Mouse (Mus musculus) gastrocnemius, adult 18-20 months (tissue): ENCODE measurements around the gene Traf3. TPM values are rescaled to one million over a fixed set of nuclear protein-coding genes. Genes with fewer than 3 reads are reported as not detected.

Experiments used
- DNase-seq: peaks from one replicate; pipeline ENCODE4 v3.0.0; 2021; ENCODE audit warnings: low spot score
- long read RNA-seq, 2 experiments: library from polyadenylated mRNA; stranded (forward); transcript quantifications; one replicate each; pipeline ENCODE4 v2.0.0; 2021
- total RNA-seq, 2 experiments: library from RNA; stranded (reverse); gene quantifications; 2 replicates each; pipeline ENCODE4 v1.2.3; 2021

The Traf3 gene
- total RNA-seq: 10 to 100 TPM; 10.9 to 17.4 TPM
- long read RNA-seq, experiment 1, partial matches to known transcripts: 0 of 4 reads
- long read RNA-seq, experiment 1, other reads (novel, unspliced or antisense): 4 of 4 reads
- long read RNA-seq, experiment 2, full-length matches to known transcripts: 1 of 5 reads
- long read RNA-seq, experiment 2, partial matches to known transcripts: 0 of 5 reads
- long read RNA-seq, experiment 2, other reads (novel, unspliced or antisense): 4 of 5 reads

DNA sequence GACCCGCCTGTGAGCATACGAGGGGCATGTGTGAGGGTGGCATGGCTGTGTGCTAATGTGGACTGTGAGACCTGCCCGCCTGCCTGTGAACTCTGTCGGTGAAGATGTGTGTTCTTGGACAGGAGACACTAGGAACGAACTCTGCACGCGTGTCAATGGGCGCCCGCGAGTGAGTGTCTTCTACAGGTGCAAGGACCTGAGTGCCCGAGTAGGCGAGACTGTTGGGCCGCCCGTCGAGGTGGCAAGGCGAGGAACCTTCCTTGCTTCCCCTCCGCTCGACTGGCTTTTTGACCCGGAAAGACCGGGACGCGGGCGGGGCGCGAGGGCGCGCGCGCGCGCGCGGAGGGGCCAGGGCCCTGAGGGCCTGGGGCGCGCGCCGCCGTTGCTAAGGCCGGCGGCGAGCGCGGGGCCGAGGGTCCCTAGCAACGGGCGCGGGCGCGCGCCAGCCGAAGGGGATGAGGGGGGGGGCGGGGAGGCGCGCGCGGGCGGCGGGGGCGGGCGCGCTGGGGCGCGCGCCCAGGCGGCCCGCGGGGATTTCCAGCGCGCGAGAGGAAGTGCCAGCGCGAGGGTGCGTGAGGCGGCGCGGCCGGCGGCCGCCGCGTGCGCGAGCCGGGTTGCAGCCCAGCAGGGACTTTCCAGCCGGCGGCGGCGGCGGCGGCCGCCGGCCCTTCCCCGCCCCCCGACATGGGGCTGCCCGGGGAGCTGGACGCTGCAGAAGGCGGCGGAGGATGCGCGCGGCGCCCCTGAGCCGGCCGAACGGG lies at the start of gene Traf3:
Gene Traf3 (plus strand): TSS at position 540 of the 761 bp plus-strand sequence.
- DNase-seq: peak; percentile 52

DNA sequence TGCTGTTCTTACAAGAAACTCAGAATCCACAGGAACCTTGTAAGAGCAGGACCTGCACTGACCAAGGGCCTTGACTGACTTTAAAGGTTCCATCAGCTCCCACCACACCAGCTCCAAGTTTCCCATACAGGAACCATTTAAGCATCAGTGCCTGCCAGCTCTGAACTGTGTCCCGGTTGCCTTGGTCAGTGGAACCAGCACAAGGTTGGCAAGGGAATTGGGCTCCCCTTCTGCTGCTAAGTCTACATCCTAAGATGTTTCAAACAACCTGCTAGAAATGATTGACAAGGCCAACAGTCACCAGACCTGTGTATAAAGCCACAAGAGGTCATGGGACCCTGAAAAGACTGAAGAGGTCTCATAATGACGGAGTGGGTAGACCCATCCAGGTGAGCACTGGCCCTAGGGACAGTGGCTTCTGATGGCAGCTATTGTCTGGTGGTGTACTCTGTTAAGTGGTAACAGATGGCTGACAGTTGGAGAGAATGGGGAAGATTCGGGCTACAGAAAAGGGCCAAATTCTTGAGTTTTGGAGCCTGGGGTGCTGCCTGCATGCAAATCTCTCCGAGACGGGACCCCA lies 46.6 kb upstream of the Traf3 start:
- DNase-seq: no peak

DNA sequence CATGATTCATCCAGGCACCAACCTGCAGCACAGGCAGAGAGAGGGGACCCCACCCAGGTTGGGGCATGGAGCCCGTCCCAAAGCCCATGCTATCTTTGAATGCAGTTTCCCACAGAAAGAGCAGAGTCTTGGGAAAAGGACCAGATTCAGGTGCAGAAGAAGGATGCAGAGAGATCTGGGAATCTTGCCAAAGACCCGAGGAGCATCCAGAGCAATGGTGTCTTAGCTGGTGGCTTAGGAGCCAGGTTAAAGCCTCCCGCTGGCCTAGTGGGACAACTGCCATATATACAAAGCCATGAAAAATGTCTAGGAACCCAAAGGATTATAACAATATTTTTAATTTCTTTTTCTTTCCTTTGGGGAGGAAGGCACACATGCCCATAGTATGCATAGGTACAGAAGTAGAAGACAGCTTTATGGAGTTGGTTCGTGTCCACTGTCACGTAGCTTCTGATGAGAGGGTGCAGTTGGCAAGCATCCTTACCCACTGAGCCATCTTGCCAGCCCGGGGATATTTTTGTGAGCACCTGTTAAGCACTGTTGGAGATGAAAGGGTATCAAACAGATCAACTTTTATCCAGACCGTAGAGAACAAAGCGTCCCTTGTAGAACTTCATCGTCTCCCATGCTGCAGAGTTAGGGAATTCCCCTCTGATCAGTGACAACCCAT lies 45.1 kb upstream of the Traf3 start:
- DNase-seq: no peak

DNA sequence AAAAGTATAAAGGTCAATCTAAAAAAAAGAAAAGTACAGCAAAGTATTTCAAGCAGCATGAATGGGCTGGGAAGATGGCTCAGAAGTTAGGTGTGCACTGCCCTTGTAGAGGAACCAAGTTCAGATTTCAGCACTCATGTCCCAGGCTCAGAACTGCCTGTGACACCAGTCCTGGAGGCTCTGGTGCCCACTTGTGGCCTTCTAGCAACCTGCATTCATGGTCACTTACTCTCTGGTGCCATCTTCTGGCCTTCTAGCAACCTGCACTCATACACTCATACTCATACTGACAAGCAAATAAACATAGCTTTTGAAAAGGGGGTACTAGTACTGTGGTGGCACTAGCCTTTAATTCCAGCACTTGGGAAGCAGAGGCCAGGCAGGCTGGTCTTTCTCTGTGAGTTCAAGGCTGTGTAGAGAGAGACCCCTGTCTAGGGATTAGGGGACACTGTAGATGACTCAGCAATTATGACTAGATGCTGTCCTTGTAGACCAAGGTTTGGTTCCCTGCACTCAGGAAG lies 43.8 kb upstream of the Traf3 start:
- no peak for DNase-seq

DNA sequence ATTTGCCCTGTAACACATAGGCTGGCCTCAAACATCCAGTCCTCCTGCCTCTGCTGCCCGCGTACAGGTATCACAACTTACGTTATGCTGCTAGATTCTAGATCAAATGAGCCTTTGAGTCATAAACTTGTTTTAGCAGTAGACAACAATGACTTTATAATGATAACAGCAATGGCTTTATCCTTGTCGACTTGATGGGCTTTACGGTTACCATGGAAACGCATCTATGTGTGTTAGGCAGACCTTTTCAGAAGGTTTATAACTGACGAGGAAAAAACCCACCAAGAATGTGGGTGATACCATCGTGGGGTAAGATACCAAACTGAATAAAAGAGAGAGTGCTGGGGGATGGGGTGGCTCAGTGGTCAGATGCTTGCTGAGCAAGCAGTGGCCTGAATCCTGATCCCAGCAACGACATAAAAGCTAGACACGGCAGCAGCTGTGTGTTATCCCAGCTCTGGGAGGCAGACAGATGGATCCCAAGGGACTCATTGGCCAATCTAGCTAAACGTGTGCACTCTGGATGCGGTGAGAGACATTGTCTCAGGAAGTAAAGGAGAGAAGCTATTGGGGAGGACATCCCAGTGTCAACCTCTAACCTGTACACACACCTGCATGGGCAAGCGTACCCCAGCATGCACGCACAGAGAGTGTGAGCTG lies 41.4 kb upstream of the Traf3 start:
- DNase-seq: no peak

DNA sequence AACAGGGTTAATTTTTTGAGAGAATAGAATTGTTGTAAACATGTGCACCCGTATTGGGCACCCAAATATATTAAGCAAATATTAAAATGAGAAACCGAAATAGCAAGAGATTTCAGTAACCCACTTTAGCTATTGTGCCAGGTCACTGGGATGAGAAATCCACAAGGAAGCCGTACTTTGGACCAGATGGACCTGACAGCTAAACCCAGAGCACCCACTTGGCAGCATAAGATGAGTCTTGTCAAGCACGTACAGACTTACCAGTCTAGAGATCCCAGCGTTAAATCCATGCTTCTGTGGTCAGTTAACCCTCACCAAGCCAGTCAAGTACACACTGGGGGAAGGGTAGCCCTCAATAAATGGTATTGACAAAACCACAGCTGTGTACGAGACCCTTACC lies 40.5 kb upstream of the Traf3 start:
- DNase-seq: no peak

DNA sequence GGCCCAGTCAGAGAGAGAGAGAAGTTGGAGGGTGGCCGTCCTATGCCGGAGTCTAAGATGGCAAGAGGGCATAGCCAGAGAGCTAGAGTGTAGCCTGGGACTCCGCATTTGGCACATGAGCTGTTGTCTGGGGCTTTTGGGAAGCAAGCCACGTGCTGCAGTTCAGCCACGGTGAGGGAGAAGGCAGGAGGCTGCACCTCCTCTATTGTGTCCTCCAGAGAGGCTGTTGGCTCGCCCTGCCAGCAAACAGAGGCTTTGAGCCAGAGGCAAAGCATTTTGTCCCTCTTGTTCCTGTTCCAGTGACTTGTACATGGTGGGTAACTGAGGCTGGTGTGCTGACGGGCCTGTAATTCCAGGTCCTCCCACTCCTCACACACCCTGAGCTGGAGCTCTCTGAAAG lies 32.0 kb upstream of the Traf3 start:
- DNase-seq: peak; percentile 8

DNA sequence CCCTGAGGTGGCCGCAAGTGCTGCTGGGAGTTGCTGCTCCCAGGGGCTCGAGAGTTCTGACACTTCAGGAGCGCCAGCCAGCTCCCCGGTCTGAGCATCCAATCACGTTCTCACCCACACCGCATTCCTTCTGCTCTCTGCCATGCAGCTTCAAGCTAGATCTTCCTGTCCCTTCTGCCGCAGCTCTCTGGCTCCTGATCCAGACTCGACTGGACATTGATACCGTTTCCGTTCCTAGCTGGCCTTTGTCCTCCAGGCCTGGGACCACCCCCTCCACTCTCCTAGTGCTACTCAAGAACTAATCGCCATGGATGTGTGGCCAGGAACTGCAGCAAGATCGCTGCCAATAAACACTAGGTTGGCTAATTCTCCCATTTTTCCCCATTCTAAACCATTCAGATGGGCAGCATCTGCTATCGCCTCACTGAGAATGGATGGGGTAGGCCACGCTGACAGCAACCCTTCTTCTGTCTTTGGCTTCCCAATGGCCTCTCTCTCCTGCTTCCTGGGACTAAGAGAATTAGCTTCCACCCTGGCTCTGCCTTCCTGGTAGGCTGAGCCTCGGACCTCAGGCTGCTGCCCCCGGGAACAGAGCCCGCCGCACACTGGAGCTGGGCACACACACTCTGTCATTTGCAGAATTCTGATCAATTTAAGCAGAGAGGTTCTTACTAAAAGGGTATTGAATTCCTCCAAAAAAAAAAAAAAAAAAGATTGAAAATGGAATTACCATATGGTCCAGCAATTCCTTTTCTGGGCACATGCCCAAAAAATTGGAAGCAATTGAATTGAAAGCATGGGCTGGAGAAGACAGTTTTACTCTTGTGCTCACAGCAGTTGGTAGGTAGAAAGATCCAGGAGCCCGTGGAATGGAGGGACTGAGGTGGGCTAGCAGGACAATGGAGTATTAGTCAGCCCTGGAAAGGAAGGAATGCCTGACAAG lies 31.1 kb upstream of the Traf3 start:
- peak; percentile 13 for DNase-seq

DNA sequence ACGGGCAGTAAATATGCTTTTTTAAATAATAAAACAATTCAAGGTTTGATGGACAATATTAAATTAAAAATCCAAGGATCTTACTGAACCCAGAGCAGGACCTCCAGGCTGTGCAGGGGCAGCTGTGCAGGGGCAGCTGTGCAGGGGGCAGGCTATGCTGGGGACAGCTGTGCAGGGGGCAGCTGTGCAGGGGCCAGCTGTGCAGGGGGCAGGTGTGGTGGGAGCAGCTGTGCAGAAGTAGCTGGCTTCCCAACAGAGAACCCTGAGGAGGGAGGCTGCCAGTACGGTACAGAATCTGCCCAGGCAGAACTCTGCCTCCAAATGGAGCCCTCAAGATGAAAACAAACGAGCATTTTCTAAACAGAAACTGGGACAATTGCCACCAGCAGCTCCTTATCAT lies 30.2 kb upstream of the Traf3 start:
- no peak for DNase-seq

DNA sequence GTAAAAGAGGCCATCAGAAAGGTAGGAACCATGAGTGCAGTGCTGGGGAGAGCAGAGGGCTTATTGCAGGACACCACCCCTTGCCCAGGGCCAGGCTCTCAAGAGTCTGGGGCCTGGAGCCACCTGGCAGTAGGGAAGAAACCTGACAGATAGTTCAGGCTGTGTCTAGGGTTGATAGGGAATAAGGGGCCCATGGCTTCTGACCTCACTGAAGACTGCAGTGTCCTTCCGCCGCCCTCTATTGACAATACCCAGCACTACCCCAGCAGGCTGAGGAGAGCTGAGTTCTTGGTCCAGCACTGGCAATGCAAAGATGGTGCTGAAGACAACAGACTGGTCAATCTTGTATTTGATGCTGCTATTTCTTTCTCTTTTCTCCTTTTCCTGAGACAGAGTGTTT lies 29.1 kb upstream of the Traf3 start:
- no peak for DNase-seq

DNA sequence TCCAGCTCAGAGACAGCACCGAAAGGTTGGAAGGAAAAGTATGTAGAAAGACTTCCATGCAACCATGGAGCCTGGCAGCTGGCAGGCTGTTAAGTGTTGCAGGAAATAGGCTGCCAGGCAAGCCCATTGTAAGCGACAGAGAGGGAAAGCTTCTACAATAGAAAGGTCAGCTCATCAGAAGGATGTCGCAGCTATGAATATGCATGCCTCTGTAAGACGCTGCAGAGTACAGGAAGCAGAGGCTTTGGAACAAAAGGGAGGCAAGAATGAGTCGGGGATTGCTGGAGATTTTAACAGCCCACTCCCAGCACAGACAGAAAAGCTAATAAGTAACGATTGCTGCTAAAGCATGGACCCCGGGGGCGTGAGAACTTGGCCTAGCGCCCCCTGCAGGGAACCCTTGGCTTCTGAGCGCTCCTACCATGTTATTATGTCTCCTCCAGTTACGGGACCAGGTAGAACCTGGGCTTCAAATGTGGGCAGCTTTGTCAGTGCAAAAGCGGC lies 23.1 kb upstream of the Traf3 start:
- no peak for DNase-seq

DNA sequence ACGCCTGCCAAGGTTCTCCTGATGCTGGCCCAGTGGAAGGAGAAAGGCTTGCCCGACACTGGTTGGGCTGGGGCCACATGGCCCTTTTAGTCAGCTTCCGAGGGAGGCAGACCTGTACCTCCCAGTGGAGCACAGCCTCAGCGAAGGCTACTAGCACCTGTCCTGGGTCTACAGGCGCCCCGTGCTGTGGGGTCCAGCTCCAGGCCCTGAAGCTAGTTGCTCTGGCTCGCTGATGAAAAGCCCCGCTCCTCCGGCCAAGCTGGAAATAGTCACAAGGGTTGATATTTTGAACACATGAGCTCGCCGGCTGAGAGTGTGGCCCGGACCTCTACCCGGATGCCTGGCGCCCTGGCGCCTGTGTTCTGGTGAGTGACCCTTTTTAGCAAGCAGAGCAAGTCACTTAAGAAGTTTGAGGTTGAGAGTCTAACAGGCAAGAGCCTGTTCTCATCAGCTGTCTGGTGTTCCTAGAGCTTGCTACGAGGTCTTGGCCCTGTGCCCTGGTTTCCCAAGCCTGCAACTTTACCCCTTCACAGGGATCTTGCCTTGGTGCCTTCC lies 22.6 kb upstream of the Traf3 start:
- DNase-seq: peak; percentile 38

DNA sequence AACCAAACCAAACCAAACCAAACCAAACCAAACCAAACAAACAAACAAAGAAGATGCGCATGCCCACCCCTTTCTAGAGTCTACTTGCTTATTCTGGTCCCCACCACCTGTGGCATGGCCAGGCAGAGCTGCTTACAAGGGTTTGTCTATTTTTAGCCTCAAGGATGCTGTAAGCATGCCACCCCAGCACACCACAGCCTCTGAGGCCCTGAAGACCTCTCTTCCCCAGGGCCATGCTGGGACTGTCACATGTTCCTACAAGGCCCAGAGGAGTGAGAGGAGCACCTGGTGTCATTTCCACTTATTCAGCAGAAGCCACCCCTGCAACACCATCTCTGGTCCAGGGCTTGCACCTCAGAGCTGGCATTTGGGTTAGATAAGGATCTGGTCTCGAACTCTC lies 21.6 kb upstream of the Traf3 start:
- no peak for DNase-seq

DNA sequence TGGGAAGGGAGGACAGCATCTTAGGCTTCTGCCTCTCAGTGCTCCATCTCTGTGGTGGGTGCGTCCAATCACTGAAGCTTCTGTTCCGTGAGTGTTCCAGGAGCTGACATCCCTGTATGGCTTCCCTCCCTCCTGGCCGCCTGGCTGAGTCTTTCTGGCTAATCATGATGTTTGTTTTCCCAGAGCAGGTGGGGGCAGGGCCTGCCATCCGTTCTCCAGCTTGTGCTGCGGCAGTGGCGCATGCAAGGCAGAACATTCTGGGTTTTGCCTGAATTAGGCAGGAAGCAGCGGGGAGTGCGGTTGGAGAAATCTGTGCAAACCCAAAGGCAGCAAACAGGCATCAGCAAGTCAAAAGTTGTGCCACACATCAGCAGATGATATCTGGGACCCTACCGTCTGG lies 20.9 kb upstream of the Traf3 start:
- no peak for DNase-seq

DNA sequence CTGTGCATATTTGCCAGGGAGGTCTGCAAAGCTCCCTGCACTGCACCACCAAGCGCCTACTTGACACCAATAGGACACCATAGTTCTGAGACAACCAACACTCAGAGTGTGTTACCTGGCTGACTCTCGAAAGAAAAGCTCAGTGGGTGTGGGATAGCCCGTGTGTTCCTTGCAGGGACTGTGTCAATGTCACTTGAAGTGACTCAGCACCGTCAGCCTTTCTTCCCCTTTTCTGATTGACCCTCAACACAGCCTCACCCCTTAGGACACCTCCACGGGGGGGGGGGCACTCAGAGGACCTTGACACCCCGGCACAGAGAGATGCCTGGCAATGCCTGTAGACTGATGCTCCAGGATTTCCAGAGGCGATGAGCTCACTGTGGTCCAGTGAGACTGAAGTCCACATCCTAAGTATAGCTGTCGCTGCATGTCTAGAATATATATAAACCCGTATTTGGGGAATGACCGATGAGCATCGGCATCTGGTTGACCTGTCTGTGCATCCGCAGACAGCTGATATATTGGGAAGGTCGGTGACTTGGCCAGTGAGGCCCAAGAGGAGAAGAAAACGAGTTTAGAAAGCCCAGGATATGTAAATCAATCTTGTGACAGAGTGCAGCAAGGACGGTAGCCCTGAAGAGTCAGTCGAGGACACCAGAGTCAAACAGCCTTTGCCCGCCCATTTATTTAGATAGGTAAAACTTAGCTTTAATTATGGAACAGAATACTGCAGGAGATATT lies 16.5 kb upstream of the Traf3 start:
- no peak for DNase-seq

DNA sequence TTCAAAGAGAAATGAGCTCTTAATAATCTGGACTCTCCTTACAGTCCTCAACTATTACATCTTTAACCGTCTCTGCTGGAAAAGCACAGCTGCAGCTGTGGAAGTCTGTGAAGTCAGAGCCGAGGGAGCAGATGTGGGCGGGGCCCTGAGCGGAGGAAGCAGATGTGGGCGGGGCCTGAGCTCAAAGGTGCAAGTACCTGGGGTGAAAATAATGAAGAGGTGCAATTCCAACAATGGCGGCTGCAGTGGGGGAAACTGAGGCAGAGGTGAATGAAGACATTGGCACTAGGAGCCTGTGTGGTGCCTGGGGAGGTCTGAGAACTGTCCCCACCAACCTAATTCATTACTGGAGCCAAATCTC lies 16.0 kb upstream of the Traf3 start:
- DNase-seq: no peak

DNA sequence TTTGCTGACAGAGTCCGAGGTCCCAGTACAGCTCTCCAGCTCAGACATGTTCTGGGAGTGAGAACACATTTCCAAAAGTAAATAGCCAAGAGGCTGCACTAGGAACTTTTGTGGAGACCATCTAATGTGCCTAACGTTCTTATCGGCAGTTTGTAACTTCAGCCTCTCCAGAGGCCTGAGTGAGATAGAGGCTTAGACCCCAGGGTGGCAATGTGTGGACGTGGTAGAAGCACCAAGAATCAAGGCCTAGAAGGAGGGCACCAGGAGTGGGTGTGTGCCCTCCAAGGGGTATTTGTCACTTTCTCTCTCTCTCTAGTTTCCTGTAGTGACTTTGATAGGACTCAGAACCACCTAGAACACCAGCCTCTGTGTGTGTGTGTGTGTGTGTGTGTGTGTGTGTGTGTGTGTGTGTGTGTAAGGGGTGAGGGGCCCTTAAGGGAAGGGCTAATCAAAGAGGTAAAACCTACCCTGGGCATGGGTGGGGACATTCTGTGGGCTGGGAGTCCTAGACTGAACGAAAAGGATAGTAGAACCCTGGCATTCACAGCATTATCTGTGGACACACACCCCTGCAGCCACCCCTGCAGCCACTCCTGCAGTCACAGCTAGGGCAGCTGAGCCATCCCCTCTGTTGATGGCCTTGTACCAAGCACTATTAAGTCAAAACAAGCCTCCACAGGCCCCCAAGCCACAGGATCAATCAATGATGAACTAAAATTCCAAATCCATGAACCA lies 14.6 kb upstream of the Traf3 start:
- no peak for DNase-seq

DNA sequence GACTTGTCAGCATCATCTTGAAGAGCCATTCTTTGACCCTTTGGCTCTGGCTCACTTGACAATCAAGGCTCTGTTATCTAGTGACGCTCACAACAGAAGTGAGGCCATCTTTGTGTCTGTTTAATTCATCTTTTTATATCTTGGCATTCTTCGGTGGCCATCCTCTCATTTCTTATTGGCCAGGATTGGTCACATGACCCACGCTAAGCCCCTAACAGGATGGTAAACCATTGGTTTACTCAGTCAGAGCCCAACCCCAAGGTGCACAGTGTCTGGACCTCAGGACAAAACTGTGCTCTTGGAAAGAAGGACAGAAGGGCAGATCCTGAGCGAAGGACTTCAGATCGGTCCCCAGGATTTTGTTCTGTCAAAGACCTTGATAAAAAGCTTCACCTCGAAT lies 13.6 kb upstream of the Traf3 start:
- no peak for DNase-seq
